Mouse (Mus musculus) stomach, postnatal 0 days (tissue): ENCODE results near the gene Elmod1.

Experiments
- CTCF ChIP-seq: IDR thresholded peaks from 2 replicates; pipeline ENCODE4 v1.5.1; 2016; ENCODE audit warnings: antibody characterized with exemption, low read depth, mild to moderate bottlenecking, moderate library complexity
- EP300 ChIP-seq: optimal IDR thresholded peaks from 2 replicates; pipeline ENCODE3; 2016; ENCODE audit warnings: antibody characterized with exemption

DNA sequence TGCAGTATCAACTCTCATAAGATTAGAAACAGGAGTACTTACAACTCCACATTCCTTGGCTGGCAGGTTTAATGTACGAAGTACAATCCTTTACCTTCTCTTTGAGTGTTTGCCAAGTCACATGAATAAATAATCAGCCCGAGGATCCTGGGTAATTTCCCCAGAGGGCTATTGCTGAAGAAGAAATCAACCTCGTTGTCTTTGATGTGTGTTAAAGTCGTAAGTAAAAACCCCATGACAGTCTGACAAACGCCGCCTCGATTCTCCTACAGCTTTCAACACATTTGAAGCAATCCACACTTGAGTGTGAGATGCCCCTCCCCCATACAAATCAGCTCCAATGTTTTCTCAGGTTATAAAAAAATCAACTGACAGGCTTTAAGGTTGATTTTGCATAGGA is 44.2 kb downstream of the Elmod1 start:
- TF ChIP-seq CTCF = no peak
- TF ChIP-seq EP300 = no peak
